Mouse (Mus musculus): ENCODE measurements around the gene Sema4a.

Gene Sema4a

DNA sequence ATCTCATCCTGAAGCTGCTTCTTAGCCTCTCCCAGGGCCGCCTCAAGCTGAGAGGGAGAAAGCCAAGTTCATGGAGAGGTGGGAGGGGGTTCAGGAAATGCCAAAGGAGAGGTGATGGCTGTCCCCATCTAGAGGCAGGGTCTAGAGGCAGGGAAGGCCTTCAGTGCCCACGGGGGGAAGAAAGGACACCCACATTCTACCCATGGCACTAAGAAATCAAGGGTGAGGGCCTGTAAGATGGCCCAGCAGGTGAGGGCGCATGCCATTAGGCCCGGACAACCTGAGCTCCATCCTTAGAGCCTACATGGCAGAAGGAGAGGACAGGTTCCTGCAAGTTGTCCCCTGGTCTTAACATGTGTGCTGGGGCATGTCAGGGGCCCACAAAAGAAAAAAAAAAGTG is 25.9 kb upstream of the Sema4a start:
- in situ Hi-C loops (cut with MboI; ENCODE audit: low sequenced_read_pairs): loop anchor here (5.0 kb wide), 1 partner anchor 35 kb away; no protein-coding TSS in a partner anchor

DNA sequence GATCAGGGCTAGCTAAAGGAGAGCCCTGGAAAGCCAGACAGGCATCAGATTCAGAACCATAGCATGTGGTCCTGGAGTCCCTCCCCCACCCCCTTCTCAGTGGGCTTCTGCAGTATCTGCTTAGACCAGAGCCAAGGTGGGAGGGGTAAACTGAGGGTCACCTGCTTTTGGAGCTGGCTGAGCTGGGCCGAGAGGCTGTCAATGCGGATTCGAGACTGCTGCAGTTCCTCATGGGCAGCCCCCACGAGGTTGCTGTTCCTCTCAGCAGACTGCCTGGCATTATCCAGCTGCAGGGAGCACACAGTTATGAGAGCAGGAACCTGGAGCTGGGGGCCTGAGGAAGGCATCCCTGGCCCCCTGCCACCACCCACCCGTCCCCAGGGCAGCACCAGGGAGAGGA is 25.1 kb upstream of the Sema4a start:
- in situ Hi-C loops (cut with MboI; ENCODE audit: low sequenced_read_pairs): loop anchor here (5.0 kb wide), 1 partner anchor 36 kb away; no protein-coding TSS in a partner anchor

DNA sequence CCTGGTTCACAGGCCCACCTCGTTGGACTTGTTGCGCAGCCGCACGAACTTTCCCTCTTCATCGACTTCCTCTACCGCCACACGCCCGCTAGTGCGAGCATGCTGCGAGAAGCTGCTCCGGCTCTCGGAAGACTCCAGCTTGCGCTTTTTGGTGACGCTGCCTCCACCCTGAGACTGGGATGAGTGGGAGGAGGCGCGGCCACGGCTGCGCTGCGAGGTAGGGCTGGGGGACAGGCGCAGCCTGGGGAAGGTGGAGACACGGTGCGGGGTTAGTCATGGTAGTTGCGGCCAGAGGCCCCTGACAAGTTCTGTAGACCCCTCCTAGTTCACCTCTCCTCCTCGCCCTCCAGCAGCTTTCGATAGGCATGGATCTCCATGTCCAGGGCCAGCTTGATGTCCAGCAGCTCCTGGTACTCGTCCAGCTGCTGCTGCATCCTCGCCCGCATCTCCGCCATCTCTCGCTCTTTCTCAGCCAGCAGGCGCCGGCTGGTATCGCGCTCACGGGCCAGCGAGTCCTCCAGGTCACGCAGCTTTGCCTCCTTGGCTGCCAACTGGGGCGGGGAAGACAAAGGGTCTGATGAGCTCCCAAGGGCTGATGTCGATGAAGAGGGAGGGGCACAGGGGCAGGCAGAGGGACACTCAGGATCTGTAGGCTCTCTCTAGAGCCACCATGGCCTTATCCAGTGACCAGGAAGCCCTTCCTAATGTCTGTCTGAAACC is 23.8 kb upstream of the Sema4a start:
- in situ Hi-C loops (cut with MboI; ENCODE audit: low sequenced_read_pairs): loop anchor here (5.0 kb wide), 1 partner anchor 38 kb away; no protein-coding TSS in a partner anchor

DNA sequence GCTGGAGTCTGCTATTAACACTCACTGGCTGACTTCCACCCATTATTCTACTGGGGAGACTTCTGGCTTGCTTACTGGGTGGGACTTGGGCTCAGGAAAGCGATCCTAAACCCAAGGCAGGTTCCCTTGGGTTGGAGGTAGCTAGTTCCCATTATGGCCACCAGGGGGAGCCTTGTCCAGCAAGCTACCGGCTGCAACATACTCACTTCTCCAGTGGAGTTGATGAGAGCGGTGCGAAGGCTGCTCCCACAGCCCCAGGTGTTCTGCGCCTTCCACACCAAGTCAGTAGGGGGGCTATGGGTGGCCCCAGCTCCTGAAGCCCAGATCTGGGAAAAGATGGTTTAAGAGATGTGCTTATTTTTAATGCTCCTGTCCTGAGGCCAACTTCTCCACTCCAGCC is 22.6 kb upstream of the Sema4a start:
- in situ Hi-C loops (cut with MboI; ENCODE audit: low sequenced_read_pairs): no loop called here

DNA sequence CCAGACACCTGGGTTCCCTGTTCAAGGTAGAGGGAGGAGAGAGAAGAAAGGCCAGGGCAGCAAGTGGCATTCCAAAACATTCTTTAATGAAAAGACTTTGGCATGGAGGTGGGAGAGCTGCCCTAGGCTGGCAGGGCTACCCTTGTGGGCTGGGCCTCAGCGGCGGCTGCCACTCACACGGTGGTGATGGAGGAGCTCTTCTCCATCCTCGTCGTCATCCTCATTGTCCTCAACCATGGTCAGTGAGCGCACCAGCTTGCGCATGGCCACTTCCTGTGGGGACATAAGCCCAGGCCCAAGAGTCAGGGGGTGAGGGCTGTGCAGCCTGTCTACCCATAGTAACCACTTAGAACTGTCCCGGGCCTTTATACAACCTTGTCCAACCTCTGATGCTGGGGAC is 22.2 kb upstream of the Sema4a start:
- in situ Hi-C loops (cut with MboI; ENCODE audit: low sequenced_read_pairs): no loop called here

DNA sequence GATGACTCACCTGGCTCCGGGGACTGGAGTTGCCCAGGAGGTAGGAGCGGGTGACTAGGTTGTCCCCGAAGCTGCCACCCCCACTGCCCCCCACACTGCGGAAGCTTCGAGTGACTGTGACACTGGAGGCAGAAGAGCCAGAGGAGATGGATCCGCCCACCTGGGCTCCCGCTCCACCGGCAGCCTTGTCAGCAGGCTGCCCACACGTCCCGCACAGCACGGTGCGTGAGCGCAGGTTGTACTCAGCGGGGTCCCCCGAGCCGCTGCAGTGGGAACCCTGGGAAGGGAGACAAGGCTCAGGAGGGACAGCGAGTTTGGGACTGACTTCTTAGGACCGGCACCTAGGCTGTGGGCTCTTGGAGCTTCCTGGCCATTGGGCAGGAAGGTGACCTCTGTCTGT is 21.4 kb upstream of the Sema4a start:
- in situ Hi-C loops (cut with MboI; ENCODE audit: low sequenced_read_pairs): no loop called here

DNA sequence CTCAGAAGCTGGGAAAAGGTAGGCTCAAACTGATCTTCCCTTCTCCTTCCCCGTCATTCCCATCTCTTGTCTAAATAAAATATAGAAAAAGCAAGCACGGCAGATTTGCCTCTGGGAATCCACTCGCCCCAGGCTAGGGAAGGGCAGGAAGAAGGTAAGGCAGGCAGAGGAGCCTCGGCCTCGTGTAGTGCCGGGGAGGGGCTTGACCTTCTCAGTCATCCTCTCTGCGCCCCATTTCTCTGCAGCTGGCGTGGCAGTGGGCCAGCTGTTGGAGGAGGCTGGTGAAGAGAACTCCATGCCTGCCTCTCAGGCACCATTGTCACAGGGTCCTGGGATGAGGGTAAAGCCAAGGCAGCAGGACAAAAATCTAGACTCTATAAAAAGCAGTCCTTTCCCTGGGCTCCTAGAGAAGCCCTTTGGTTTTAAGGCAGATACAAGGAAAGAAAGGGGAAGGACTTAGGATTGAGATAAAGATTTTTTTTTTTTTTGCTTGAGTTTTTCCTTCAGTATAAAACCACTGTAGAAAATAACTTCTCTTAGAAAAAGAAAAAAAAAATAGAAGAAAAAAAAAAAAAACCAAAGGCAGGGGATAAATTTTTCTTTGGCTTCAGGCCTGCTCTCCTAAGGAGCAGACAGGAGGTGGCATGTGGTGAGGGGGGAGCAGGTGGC is 20.5 kb upstream of the Sema4a start:
- in situ Hi-C loops (cut with MboI; ENCODE audit: low sequenced_read_pairs): no loop called here

DNA sequence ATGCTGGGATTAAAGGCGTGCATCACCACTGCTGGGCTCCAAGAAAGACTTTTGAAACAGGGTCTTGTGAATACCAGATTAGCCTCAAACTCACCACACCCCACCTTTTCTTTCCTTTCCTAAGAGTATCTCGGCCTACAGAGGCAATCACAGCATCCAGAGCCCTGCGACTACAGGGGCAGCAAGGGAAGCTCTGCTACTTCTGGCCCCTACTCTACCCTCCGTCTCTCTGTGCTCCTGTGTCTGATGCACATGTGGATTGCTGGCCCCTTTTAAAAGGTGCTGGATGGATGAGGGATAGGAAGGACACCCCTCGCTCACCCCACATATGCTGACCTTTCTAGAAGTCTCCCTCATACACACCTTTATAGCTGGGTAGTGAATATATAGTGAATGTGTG is 19.7 kb upstream of the Sema4a start:
- in situ Hi-C loops (cut with MboI; ENCODE audit: low sequenced_read_pairs): no loop called here

DNA sequence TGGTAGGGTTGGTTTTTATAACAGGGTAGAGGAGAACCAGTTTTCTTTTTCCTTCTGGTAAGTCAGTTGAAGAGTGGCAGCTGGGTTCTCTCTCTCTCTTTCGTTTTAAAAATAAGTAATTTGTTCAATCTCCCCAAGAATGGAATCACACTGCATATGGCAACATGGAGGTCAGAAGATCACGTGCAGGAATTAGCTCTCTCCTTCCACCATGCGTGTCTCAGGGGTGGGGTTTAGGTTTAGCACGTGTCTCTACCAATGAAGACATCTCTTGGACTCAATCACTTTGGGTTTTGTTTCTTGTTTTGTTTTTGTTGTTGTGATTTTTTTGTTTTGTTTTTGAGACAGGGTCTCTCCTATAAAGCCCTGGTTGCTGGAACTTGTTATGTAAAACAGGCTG is 18.8 kb upstream of the Sema4a start:
- in situ Hi-C loops (cut with MboI; ENCODE audit: low sequenced_read_pairs): no loop called here

DNA sequence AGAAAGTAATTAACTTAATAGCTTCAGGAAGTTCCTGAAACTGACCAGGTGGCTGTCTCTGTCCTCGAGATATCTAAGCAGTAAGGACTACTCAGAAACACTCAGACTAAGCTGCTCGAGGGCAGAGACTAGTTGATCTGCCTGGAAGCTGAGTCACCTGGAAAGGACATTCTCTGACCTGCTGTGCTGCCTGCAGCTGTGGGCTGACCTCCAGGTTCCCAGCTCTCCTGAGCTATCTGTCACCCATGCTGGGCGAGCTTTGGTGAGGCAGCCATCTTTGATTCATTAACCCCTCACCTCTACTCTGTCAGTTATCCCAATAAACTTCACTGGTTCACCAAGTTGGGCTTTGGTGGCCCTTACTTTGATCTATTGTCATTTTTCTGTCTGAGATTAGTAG is 18.2 kb upstream of the Sema4a start:
- in situ Hi-C loops (cut with MboI; ENCODE audit: low sequenced_read_pairs): no loop called here

DNA sequence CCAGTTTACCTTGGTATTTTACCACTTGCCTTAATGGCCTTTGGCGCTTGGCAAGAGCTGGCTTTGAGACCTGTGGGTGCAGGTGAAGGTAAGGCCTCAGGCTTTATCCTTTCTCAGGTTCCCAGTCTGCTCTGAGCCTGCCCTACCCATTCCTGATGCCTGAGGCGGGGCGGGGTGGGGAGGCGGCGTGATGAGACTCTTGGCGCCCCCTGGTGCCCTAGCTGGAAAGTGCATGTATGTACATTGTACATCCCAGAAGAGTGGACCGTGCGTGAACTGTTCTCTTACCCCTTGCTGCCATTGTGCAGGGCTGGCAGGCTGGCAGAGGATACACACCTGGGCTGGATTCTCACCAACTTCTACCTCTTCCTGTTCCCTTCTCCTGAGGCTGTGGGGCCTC is 16.8 kb upstream of the Sema4a start:
- in situ Hi-C loops (cut with MboI; ENCODE audit: low sequenced_read_pairs): no loop called here

DNA sequence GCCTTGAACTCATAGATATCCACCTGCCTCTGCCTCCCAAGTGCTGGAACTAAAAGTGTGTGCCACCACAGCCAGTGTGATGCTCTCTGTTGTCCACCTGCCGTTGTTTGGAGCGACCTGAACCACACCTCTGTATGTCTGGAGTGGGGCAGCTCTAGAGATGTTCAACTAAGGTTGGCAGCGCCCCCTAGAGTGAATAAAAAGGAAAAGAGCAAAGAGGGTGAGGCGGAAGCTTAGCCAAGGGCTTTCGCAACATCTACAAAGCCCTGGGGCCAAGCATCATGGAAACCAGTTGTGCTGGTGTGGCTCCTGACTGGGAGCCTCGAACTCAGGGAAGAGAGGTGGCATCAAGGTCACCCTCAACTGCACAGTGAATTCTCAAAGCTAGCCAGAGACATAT is 15.4 kb upstream of the Sema4a start:
- in situ Hi-C loops (cut with MboI; ENCODE audit: low sequenced_read_pairs): no loop called here

DNA sequence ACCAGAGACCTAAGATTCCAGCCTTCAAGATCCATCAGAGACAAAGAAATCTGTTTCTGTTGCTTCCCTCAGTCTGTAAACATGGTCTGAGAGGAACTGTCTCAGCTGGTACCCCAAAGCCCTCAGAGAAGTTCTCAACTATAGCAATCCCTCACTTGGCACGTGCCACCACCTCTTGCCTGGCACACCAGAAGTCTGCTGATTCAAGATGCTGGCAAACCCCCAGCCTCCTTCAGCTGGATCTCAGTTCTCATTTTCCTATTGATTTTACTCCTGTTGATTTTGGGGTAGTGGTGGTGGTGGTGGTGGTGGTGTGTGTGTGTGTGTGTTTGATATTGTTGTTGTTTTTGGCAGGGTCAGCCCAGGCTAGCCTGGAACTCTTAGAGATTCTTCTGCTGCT is 12.6 kb upstream of the Sema4a start:
- in situ Hi-C loops (cut with MboI; ENCODE audit: low sequenced_read_pairs): loop anchor here (5.0 kb wide), 1 partner anchor 66 kb away; no protein-coding TSS in a partner anchor

DNA sequence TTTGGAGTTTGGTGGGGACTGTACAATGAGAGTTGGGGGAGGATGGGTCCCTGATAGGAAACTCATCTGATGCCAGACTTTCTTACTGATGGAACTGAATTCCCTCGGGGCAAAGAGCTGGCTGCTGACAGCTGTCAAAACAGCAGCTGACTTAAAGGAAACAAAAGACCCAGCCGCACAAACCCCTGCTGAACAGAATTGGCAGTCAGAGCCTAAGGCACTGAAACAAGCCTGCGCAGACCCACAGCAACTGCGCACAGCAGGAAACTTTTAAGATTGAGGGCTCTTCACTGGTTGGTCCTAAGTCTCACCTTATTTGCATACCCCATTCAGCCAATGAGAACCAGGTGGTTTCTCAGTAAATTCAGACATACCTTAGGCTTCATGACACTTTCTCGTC is 12.0 kb upstream of the Sema4a start:
- in situ Hi-C loops (cut with MboI; ENCODE audit: low sequenced_read_pairs): loop anchor here (5.0 kb wide), 1 partner anchor 66 kb away; no protein-coding TSS in a partner anchor

DNA sequence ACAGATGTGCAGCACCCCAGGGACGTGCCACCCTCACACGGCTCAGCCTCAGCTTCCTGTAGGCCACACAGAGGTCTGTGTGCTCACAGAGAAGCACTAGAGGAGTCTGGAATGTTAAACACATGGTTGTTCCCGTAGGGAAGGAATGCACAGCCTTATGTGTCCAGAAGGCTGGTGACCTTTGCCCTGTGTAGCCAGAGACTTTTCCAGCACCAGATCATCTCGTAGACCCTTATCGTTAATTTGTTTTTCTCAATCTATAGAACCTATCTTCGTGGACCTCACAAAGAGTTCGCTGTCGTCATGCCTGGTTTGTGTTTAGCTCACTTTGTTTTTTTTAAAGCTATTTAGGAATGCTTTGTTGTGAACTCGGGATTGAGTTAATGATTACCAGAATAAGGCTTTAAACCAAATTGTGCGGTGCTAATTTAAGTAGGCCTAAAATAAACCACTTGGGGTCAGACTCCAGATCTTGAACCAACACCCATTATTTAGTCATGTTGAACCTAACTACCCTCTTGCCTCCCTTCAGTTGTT is 10.0 kb upstream of the Sema4a start:
- in situ Hi-C loops (cut with MboI; ENCODE audit: low sequenced_read_pairs): loop anchor here (5.0 kb wide), 1 partner anchor 64 kb away; no protein-coding TSS in a partner anchor

DNA sequence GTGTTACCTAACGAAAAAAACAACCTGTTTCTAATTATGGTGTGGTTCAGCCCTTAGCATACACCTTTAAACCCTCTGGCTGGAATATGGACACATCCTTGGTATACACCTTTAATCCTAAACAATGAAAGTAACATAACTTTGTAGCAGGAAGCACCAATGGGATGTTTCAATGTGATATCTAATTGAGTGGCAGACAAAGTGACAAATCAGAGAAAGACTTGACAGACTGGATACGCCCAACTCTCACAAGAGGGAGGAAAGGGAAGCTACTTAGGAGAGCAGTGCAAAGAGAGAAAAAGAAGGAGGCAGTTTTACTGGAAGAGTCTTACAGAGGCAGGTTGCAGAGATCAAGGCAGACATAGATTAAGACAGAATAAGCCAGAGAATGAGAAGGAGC is 8.5 kb upstream of the Sema4a start:
- in situ Hi-C loops (cut with MboI; ENCODE audit: low sequenced_read_pairs): no loop called here

DNA sequence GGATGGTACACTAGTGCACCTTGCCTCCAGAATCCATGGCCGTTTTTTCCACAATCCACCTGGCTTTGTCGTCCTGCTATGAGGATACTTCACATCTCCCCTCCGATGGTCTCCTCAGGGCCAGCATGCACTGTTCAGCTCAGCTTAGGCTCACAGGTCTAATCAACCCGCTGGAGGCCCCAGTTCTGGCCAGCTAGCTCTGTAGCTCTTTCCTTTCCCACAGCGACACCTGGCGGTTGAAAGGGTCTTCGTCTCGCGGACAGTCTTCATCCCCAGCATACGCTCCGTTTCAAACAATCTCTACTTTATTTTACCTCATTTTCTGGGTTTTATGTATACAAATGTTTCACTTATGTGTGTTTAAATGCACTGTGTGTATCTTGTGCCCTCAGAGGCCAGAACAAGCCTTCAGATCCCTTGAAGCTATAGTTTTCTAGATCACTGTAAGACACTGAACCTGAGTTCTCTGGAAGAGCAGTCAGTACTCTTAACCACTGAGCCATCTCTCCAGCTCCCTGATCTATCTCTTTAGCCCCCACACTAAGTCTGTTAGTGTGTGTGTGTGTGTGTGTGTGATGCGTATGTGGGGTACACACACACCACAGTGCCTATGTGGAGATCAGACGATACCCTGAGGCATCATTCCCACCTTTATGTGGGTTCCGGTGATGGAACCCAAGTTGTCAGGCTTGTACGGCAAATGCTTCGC is 6.3 kb upstream of the Sema4a start:
- in situ Hi-C loops (cut with MboI; ENCODE audit: low sequenced_read_pairs): no loop called here

DNA sequence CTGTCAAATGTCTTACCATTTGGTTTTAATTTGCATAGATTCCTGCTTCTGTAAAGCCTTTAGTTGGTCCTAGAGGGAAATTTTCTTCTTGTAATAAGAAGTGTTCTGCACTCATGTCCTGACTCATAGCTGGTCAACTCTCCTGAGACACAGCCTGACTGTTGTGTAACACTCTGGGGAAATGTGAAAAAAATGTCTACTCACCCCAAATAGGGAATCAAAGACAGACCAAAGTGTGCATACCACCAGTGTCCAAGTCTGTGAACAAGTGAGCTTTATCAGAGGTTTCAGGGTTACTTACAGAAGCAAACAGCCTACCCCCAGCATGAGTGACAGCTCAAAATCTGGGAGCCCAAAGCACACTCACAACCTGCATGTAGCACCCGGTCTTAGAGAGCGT is 4.1 kb upstream of the Sema4a start:
- in situ Hi-C loops (cut with MboI; ENCODE audit: low sequenced_read_pairs): no loop called here

DNA sequence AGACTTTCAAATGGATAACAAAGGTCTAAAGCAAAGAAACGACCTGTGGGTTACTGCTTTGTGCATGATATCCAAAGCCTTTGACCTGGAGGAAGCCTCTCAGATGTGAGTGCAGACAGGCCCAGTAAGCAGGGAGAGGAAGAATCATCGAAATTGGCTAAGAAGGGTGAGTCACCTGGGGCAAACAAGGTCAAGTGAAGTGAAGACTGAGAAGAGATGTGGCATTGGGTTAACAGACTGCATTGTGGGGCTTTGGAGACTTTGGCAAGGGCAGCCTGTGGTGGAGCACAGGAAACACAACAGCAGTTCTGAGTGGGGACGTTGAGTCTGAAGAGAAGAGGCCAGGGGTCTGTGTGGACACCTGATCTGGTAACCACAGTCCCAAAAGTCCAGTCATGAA is 3.4 kb upstream of the Sema4a start:
- in situ Hi-C loops (cut with MboI; ENCODE audit: low sequenced_read_pairs): no loop called here

DNA sequence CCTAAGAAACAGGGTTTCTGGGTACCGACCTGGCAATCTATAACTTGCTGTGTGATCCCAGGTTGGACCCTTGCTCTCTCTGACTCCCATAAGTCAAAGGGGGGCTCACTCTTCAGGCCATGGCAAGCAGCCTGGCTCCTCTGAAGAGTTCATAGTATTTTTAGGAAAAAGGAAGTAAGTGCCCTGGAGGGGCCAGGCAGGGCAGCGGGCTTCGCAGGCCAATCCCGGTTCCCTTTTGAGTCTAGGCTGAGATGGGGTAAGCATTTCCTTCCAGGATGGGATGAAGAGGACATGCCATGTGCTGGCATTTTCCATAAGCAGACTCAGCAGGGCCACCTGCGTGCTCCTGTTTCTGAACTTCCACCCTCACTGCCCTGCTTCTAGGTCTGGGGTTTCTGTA is 953 bp downstream of the Sema4a start:
- in situ Hi-C loops (cut with MboI; ENCODE audit: low sequenced_read_pairs): no loop called here

DNA sequence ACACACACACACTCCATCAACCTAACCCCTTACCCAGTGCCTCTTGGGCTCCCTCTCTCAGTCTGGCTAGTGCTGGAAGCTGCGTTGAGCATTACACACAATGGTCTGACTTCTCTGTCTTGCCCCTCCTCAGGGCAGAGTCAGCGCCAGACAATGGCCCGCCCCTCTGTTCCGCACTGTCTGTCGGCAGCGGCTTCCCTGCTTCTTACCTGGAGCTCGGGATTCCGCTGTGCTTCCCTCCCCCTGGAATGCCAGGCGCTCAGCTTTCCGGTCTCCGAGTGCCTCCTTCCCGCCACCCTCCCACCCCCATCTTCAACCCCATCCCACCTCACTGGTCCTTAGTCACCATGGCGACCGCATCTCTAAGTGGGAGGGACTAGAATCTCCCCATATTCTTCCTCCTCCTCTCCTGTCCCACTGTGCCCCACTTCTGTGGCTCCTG is 2.2 kb downstream of the Sema4a start:
- in situ Hi-C loops (cut with MboI; ENCODE audit: low sequenced_read_pairs): no loop called here
